Mouse (Mus musculus) heart, adult 11 months (tissue): ENCODE results near the gene Timeless.
"Not testable (repeated sequence)": the region's sequence is repeated elsewhere in the genome, so short reads cannot be mapped to it uniquely, and the experiment has no call there.

Source experiments
- DNase-seq: peaks from one replicate; pipeline ENCODE4 v3.0.0; 2022

The Timeless gene

DNA sequence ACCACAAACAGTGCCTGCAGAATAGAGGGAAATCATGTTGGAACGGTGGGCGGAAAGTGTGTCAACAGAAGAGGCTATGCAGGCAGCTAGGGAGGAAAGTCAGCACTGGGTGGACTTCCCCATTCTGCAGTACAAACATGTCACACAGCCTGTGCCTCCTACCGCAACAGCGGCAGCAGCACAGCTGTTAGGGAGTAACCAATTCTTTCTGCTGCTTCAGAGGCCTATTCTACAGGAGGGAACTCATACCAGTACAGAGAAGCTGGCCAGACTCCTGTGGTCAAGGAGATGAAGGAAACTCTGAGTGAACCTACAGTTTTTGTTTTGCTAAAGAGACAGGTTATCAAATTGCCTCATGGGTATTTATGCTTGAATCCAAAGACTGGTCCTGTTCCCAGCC is 27.1 kb downstream of the Timeless start:
- DNase-seq = peak; percentile 94

DNA sequence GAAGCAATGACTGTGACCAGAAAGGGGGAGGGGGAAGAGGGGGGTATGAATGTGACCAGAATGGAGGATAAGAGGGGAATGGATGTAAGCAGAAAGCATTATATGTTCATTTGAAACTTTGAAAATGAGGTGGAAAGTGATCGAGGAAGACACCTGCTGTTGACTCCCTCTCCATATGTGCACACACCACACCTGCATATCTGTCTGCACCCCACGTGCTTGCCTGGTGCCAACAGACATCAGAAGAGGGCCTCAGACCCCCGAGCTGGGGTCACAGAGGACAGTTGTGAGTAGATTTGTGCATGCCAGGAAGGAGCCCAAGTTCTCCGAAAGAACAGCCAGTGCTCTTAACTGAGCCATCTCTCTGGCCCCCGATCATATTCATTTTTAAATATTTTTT is 28.1 kb downstream of the Timeless start:
- DNase-seq = no peak

DNA sequence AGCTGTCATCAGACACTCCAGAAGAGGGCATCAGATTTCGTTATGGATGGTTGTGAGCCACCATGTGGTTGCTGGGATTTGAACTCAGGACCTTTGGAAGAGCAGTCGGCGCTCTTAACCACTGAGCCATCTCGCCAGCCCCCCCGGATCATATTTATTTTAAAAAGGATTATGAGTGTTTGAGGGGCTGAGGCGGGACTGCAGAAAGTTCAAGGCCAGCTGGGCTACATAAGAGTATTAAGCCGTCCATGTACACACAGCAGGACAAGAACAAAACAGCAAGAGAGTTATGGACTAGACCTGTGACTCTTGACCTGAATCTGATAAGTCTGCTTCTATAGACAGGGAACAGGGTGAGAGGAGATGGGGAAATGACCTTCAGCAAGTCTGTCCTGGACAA is 28.5 kb downstream of the Timeless start:
- not testable (repeated sequence) for DNase-seq

DNA sequence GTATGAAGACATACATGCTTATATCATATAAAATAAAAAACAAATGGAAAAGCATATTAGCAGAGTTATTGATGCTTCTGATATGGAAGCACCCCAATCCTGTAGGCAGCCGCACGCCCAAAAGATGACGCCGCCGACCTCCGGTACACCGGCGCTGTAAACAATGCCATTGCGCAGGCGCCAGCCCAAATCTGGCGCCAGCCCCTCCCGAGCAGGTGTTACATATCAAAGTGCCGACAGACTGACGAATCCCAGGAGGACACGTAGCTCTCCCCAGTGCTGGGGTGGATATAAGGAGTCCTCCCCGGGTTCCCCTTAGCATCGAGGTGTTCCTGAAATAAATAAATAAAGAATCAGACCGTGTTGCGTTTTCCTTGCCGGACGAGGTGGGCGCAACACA is 30.4 kb downstream of the Timeless start:
- peak; percentile 95 for DNase-seq

DNA sequence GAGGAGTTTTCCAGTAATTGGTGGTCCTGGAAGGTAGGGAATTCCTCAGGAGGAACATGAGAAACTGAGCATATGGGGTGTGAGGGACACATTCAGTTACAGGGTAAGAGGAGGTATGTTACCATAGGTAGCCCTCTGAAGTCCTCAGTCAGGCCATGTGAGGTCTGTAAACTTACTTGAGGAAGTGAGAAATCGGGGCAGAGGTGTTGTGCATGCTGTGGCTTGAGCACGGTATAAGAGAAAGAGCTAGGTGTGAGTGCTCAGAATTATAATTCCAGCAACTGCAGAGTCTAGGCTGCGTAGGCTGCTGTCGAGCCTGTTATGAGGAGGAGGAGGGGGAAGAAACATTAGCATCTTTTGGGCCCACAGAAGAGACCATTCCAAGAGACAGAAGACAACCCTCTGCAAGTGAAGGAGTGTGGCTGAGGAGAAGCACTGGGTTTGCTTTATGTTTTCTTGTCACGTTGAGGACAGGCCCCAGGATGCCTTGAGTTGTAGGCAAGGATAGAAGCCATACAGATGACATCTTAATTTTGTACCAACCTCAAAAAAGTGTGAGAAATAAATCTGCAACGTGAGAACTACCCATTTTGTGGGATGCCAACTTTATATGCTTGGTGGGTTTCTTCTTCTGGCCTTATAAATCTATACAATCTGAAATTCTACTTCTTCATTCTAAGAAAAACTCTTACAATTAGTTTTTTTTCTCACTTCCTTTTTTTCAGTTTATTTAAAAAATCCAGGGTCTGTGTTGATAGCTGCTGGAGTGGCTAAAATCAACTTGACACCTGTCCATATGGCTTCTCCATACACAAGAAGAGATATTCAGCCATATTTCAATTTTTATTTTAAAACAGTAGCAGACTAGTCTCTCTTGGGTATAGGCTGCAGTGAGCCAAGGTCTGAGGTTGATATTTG is 31.8 kb downstream of the Timeless start:
- no peak for DNase-seq

DNA sequence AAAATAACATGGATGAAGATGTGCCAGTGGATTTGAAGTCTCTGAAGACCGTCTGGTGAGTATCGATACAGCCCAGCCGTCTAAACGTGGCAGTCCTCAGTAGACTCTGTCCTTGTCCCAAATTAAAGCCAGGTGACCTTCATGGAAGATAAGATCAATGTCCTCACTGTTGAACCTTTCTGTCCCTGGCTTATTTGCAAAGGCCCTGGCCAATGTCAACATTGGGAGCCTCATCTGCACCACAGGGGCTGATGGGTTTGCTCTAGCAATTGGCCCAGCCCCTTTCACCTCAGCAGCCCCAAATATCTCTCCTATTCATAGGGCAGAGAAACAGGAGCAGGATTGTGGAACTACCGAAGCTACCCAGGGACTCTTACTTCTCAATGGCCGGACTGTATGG is 36.5 kb downstream of the Timeless start, which contains the start of gene Apof:
Gene Apof (plus strand): TSS at position 301 of the 400 bp plus-strand sequence.
- DNase-seq = no peak

DNA sequence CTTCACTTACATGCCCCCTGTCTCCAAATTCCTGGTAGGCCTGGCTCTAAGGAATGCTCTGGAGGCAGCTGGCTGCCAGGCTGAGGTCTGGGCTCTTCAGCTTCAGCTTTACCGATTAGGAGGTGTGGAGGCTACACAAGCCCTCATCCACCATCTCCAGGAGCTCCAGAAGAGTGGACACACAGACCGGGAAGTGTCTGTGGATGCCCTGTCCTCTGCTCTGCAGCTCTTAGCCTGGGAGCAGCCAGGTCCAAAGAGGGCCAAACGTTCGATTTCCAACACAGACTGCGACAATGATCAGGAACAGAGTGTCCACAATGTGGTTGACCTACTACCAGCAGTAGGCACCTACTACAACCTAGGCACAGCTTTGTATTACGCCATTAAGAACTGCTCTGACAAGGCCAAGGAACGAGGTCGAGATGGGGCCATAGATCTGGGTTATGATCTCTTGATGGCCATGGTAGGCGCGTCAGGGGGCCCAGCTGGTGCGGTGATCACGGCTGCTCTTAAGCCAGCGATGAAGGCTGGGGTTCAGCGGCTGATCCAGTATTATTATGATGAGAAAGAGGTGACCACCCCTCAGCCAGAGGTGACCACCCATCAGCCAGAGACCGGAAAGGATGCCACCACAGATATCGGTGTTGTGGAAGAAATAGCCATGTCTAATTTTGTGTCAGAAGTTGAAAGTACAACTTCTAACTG is 37.5 kb downstream of the Timeless start:
- peak; percentile 94 for DNase-seq

DNA sequence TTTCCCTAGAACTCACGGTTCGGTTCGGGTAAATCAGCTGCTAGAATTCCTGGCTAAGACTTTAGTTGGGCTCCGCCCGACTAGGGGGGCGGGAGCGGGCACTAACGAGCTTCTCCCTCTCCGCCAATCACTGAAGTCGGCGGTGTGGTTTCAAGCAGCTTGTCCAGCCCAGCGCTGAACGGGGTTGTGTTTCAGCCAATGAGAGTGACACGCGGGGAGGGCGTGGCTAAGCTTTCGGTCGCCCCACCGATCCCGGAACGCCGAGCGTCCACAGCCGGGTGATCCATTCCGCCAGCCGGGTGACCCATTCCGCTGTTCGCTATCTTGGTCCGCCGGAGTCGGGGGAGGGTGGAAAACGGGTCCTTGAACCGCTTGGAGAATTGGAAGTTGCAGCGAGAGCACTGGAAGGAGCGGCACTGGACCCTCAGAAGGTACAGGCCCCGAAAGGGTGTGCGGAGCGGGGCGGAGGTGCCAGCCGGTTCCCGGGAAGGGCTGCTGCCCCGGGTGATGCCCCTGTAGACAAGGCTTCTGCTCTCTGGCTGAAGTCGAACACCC is 38.5 kb downstream of the Timeless start, which contains the start of gene Stat2:
Gene Stat2 (plus strand): TSS at position 273 of the 555 bp plus-strand sequence.
- peak; percentile 100 for DNase-seq

DNA sequence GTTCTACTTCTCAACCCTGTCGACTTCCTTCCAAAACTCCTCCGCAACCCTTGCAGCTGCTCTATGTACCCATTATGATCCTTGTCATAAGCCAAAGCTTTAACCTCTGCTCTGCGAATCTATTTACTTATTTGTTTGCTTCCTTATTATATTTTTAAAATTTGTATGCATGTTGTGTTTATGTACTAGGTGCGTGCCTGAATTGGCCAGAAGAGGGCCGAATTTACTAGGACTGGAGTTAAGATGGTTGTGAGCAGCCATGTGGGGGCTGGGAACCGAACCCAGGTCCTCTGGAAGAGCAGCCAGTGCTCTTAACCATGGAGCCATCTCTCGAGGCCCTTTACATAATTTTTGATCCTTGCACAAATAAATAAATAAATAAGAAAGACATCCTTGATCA is 39.0 kb downstream of the Timeless start:
- DNase-seq = peak; percentile 92

DNA sequence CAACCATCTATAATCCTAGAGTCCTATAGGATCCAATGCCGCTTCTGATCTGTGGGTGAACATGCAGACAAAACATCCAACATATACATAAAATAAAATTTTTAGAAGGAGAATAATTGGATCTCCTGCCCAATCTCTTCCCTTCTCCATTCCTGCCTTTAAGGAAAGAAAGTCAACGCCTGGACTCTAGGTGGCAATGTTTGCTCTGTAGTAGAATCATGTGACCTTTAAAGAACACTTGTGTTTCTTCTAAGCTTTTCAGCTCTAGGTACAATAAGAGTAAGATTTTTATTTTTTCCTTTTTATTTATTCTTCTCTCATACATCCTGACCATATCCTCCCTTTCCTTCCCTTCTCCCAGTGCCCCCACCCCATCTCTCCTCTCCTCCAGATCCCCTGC is 40.0 kb downstream of the Timeless start:
- DNase-seq = no peak

DNA sequence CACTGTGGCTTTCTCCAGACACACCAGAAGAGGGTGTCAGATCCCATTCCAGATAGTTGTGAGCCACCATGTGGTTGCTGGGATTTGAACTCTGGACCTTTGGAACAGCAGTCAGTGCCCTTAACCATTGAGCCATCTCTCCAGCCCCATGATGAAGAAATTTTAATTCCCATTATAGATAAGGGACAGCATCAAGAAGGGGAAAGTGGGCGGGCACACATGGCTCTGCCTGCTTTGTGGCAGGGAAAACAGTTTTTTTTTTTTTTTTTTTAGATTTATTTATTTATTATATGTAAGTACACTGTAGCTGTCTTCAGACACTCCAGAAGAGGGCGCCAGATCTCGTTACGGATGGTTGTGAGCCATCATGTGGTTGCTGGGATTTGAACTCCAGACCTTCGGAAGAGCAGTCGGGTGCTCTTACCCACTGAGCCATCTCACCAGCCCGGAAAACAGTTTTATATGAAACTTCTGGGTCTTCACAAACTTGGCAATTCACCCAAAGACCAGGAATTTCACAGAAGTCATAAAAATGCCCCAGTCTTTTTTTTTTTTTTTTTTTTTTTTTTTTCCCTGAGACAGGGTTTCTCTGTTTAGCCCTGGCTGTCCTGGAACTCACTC is 41.1 kb downstream of the Timeless start:
- DNase-seq = not testable (repeated sequence)

DNA sequence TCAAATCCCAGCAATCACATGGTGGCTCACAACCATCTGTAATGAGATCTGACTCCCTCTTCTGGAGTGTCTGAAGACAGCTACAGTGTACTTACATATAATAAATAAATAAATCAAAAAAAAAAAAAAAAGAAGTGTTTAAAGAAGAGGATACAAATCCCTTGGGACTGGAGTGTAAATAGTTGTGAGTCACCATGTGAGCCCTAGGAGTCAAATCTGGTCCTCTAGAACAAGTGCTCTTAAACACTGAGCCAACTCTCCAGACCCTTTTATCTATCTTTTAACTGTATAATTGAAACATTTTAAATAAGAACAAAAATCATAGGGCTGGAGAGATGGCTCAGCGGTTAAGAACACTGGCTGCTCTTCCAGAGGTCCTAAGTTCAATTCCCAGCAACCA is 43.5 kb downstream of the Timeless start:
- not testable (repeated sequence) for DNase-seq

DNA sequence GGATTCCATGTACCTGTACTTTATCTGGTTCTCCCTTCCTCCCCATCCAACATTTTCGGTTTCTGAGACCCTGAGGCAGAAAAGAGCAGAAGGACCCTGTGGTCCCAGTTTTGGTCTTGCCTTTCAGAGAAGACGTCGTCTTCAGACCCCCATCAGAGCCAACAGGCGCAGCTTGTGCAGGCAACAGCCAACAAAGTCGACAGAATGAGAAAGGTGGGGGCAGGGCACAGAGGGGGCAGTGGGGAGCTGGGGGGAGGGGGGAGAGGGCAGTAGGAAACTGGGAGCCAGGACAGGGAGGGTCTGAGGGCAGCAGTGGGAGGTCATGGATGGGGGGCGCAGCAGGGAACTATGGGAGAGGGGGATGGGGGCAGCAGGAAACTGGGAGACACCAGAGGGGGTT is 46.3 kb downstream of the Timeless start:
- DNase-seq = no peak

DNA sequence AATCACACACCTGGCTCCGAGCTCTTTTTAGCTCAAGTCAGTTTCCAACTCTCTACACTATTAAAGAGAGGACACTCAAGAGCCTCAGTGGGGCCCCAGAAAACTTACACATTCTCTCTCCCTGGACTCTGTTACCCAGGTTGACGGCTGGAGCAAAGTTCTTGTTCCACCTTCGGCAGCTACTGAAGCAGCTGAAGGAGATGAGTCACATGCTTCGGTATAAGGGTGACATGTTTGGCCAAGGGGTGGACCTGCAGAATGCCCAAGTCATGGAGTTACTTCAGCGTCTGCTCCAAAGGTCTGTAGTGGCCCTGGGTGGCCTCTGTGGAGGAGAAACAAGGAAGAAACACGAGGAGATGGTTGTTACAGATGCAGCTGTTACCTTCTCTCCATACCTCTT is 49.1 kb downstream of the Timeless start:
- no peak for DNase-seq

DNA sequence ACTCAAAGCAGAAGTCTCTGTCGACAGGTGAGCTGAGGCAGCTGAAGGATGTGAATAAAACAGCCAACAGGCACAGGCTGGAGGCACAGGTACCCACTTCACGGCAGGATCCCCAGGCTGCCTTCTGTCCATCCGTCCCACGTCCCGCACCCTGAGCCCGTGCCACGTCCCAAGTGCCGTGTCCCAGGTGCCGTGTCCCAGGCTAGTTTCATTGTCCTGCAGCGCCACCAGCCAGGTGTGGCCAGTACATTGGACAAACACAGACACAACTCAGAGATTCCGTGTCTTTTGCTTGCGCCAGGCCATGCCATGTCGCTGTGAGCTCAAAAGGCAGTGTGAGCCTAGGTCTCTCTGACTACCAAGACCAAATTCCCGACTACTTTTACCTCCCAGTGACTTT is 49.8 kb downstream of the Timeless start:
- no peak for DNase-seq

DNA sequence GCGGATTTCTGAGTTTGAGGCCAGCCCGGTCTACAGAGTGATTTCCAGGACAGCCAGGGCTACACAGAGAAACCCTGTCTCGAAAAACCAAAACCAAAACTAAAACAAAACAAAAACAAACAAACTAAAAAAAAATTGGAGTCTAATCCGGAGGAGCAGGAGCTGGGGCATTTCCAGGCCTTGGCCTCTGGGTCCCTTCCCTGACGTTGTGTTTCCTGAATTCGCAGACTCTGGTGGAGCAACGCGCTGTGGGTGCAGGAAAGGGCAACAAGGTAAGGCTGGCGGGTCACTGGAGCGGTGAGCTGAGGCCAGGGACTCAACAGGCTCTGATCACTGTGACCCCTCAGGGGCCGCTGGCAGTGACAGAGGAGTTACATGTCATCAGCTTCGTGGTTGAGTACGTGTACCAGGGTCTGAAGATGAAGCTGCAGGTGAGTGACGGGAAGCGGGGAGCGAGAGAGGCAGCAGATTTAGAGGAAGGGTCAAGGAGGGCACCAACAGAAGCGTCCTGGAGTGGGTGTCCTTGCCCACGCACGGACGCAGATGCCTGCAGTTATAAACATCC is 51.1 kb downstream of the Timeless start:
- no peak for DNase-seq

DNA sequence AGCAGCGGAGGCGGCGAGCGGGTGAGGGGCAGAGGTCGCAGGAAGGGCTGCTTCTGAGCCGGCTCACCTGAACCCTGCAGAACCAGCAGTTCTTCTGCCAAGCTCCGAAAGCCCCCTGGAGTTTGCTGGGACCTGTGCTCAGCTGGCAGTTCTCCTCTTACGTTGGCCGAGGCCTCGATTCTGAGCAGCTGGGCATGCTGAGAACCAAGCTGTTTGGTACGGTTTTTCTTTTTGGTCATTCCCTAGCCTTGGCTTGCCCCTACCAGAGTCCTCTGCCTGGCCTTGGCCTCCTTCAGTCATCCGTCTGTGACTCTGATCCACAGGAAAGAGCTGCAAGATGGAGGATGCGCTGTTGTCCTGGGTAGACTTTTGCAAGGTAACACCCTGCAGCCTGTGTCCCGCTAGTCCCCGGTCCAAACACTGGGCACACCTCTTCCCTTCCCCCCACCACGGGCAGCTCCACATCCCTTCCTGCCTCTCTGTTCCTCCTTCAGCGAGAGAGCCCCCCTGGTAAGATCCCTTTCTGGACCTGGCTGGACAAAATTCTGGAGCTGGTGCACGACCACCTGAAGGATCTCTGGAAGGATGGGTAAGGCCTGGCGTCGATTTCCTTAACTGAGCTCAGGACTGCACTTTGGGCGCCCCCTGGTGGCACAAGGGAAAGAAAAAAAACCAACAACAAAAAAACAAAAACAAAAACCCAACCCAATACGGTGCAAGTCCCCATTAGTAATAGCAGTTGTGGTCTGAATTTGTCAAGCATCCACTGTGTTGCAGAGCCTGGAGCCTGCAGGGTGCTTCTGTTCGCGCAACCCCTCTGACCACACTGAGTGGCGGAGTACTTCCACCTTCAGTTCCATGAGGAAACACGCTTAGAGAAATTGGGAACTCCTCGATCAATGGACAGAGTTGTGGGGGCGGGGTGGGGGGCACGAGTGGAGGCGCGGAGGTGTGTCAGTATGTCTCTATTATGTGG is 52.0 kb downstream of the Timeless start:
- DNase-seq = peak; percentile 91

DNA sequence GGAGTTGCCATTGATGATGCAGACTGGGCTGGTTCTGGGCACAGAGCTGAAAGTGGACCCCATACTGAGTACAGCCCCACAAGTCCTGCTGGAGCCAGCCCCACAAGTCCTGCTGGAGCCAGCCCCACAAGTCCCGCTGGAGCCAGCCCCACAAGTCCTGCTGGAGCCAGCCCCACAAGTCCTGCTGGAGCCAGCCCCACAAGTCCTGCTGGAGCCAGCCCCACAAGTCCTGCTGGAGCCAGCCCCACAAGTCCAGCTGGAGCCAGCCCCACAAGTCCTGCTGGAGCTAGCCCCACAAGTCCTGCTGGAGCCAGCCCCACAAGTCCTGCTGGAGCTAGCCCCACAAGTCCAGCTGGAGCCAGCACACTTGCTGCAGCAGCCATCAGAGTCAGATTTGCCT is 58.7 kb downstream of the Timeless start:
- peak; percentile 96 for DNase-seq

DNA sequence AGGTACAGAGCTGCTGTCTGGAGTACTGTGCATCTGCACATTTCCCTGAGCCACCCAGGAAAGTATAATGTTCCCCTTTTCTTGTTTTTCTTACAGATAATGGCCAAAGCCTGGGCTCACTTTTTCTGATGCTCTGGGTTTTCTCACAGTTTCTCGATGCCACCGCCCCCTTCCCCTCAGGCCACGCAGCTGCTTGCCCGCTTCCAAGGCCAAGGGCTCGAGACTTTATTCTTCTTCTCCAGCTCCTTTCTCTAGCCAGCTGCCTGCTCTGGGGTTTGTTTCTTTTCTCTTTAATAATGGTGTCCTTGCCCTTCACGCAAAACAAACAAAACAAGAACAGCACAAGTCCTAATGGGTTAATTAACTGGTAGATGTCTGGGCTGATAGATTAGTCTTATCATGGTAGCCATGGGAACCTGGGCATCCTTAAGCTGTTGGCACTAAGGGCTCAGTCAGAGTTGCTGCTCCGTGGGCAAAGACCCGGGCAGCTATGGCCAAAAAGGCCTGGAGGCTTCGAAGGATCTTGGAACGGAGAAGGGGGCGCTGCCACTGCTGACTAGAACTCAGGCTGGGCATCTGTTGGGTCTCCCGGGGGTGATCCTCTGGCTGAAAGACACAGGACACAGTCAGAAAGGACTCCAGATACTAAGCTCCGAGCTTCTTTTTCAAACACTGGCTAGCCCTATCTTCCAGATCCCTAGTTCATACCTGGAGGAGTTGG is 64.7 kb downstream of the Timeless start:
- DNase-seq = no peak

DNA sequence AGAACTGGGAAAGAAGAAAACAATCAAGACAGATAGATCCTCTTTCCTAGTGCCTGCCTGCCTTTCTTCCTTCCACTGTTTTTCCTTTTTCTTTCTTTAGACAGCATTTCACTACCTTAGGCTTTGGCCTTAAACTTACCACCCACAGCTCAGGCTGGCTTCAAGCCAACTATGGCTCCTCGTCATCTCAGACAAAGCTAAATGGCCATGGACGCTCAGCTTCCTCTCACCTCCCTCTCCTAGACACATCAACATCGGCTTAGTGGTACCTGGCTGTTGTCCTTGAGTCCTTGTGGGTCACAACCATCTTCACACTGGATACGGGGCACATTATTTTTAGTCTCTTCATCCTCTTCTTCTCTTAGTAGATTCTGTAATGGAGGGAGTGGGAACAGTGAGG is 65.4 kb downstream of the Timeless start:
- DNase-seq = no peak

DNA sequence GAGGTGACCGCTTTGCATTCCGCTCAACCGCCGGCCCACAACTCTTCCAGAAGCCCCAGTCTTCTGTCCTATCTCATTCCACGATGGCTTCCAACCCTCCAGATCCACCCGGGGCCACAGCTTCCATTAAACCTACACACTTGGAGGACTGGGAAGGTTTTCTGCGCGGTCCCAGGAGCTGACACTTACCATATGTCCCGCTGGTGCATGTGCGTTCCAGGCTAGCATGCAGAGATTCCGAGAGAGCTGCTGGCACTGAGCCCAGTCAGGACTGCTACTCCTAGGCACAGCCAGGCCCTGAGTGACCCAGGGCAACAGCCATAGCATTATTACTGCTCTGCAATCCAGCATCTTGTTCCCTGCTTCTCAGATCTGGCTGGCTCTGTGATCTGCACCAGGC is 65.8 kb downstream of the Timeless start:
- no peak for DNase-seq
